Mouse (Mus musculus) embryonic fibroblast, embryonic 13.5 days (primary cell): ENCODE measurements around the gene Tppp3.

Source experiments
- CTCF ChIP-seq: IDR thresholded peaks from 2 replicates; pipeline ENCODE4 v1.5.1; 2011; ENCODE audit warnings: mild to moderate bottlenecking, control low read depth, low read length, moderate library complexity, borderline replicate concordance; ENCODE audit not compliant: insufficient read depth
- POLR2A ChIP-seq: IDR thresholded peaks from 2 replicates; pipeline ENCODE4 v1.6.1; 2011; ENCODE audit warnings: low read depth, mild to moderate bottlenecking, control low read depth, low read length, moderate library complexity

GRCm38 (mm10) chr8:105477792-105478191, 6.5 kb upstream of the Tppp3 start:
- TF ChIP-seq POLR2A = peak; percentile 31; the same call in 1 of the 2 replicates
- TF ChIP-seq CTCF = no peak
